Mouse (Mus musculus) olfactory bulb, adult 2 months (tissue): ENCODE measurements around the gene Lrrc51. TPM values are rescaled to one million over a fixed set of nuclear protein-coding genes. Genes with fewer than 3 reads are reported as not detected.
"Not testable (repeated sequence)": the region's sequence is repeated elsewhere in the genome, so short reads cannot be mapped to it uniquely, and the experiment has no call there.

ENCODE experiments used
- H3K27ac ChIP-seq: fragments of 200-500 bp; 2 replicates; pipeline ENCODE4 v1.5.1; 2012; ENCODE audit warnings: low read depth, low read length; ENCODE audit not compliant: insufficient read depth
- H3K4me1 ChIP-seq: fragments of 200-500 bp; 2 replicates; pipeline ENCODE4 v1.6.1; 2012; ENCODE audit warnings: low read length; ENCODE audit not compliant: control insufficient read depth, insufficient read depth
- H3K4me3 ChIP-seq: fragments of 200-500 bp; 2 replicates; pipeline ENCODE4 v1.5.1; 2012; ENCODE audit warnings: mild to moderate bottlenecking, low read depth, low read length, moderate library complexity; ENCODE audit not compliant: insufficient read depth
- CTCF ChIP-seq: fragments of 200-500 bp; IDR thresholded peaks from 2 replicates; pipeline ENCODE4 v1.5.1; 2012; ENCODE audit warnings: low read depth, mild to moderate bottlenecking, low read length, moderate library complexity; ENCODE audit not compliant: insufficient read depth
- POLR2A ChIP-seq: fragments of 200-500 bp; IDR thresholded peaks from 2 replicates; pipeline ENCODE4 v1.6.1; 2012; ENCODE audit warnings: mild to moderate bottlenecking, low read depth, low read length, moderate library complexity; ENCODE audit not compliant: insufficient read depth
- WGBS: fragments of 180-500 bp; shearing (Covaris S2); methylation state at CpG from one replicate; pipeline ENCODE4 v1.1.7; 2018; 5-methylcytosine and 5-hydroxymethylcytosine counted together
- polyA plus RNA-seq: library from polyadenylated mRNA; stranded (reverse); fragments of >200 nt; gene quantifications from 2 replicates; pipeline ENCODE4 v1.2.4, GENCODE M21; 2012; ENCODE audit warnings: low replicate concordance; ENCODE audit not compliant: missing spikeins, insufficient read depth, insufficient read length

Lrrc51 gene
- polyA plus RNA-seq, 1 experiment = not detected

DNA sequence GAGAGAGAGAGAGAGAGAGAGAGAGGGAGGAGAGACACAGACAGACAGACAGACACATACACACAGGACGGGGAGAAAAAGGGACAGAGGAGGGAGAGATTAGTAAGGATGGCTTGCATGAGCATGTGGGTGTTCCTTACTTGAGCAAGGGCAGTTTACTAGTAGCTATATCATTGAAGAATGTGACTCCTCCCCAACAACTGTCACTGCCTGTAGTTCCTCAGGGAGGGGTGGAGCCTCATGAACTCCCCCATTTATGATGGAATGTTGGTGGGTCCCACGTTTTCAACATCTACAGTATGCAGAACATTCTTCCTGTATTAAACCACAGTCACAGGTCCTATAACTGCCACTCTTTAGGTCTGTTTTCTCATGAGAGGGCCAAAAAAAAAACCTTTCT, 18.4 kb upstream of the Lrrc51 start:
- H3K27ac ChIP-seq = no peak overlapping the region
- no peak for TF ChIP-seq CTCF
- TF ChIP-seq POLR2A = no peak
- WGBS = 47% methylated on average over 2 of the region's 2 CpGs
- H3K4me3 ChIP-seq = no peak overlapping the region
- no peaks in the 10 kb centered on the region for H3K4me1 ChIP-seq

DNA sequence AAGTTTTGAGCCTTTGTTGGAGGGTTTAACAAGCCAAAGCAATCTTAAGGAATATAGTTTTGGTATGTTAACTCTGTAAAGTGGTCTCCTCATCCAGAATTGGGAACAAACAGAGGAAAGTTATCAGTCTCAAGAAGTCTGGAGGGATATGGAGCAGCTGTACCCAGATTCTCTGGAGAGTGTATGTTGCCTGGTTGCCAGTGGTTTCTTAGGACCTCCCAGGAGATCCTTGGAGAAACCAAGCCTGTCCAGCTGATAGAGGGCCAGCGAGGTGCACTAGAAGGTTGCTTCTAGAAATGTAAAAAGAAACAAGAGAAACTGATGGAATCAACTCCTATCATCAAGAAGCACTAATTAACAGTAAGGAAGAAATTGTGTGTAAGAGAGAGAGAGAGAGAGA, 18.0 kb upstream of the Lrrc51 start:
- 70% methylated on average over 1 of the region's 1 CpGs for WGBS
- H3K27ac ChIP-seq = no peak overlapping the region
- no peak for TF ChIP-seq CTCF
- no peak for TF ChIP-seq POLR2A
- H3K4me3 ChIP-seq = no peak overlapping the region
- H3K4me1 ChIP-seq = no peaks in the 10 kb centered on the region

- H3K27ac ChIP-seq, H3K4me1 ChIP-seq, H3K4me3 ChIP-seq: not testable (repeated sequence)
- 85% methylated on average over 5 of the region's 5 CpGs for WGBS
Measured at GRCm38 (mm10) chr7:101949008-101949407, 15.3 kb upstream of the Lrrc51 start.

DNA sequence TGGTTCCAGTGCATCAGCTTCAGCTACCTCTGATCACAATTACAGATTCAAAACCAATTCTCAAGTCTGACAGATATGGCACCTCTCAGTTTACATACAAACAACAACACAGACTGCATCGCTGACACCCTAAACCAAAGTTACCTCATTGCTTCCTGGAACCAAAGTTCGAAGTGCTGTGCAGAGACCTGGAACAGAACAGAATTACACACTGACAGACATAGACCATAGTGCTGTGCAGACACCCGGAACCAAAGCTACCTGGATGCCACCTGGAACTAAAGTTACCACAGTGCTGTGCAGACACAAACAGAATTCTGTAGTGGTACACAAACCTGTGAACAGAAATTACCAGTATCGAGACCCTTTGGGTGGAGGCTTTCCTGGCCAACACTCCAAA, 6.1 kb upstream of the Lrrc51 start:
- TF ChIP-seq POLR2A = no peak
- TF ChIP-seq CTCF = no peak
- Histone ChIP-seq H3K4me1 (peaks cover 6% of the 10 kb centered on the region; the same call in 1 of the 2 replicates), H3K4me3 (no peak overlapping the region), H3K27ac (no peak overlapping the region)
- WGBS = 95% methylated on average over 4 of the region's 4 CpGs

DNA sequence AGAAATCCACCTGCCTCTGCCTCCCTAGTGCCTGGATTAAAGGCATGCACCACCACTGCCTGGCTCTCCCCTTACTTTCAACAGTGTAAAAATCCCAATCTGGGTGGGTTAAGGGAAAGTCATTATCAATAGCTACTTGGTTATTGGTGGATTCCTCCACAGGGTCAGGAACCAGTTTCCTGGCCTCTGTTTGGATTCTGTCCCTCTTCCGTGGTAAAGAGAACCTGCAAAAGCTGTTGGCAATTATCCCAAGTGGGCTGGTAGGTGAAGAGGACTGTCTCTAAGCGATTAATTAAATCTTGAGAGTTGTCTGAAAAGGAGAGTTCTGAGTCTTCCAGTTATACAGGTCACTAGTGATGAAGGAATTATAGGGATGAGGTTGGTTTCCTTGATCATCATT, 4.7 kb upstream of the Lrrc51 start:
- WGBS = 76% methylated on average over 2 of the region's 2 CpGs
- no peak overlapping the region for H3K27ac ChIP-seq

DNA sequence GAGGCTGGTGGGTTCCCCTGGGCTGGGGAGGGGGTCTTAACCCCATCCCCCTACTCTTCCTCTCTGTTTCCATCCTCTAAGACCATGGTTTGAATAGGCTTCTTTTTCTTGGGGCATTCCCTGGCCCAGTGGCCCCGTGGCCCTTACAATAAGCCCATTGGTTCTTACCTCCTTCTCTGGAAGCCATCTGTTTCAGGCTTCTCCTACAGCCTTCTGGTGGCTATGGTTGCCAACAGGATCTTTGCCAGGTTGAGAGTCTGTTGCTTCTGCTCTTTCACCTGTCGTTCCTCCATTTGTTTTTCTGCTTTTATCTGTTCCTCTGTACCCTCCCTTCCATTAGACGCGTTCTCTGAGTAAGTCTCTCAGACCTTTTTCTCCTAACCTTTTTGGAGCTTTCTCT, 3.9 kb upstream of the Lrrc51 start:
- Histone ChIP-seq H3K4me1 (peaks cover 7% of the 10 kb centered on the region; the same call in 1 of the 2 replicates), H3K27ac (0 out of 2 replicates have a peak overlapping the region, but pooled peaks have one; percentile 52), H3K4me3 (no peak overlapping the region)
- 48% methylated on average over 4 of the region's 4 CpGs for WGBS
- TF ChIP-seq CTCF = no peak
- TF ChIP-seq POLR2A = no peak

More for the DNA sequence above, 4.7 kb upstream of the Lrrc51 start:
- peaks cover 7% of the 10 kb centered on the region; the same call in 1 of the 2 replicates for H3K4me1 ChIP-seq
- H3K4me3 ChIP-seq = no peak overlapping the region
- TF ChIP-seq POLR2A = no peak
- TF ChIP-seq CTCF = no peak

DNA sequence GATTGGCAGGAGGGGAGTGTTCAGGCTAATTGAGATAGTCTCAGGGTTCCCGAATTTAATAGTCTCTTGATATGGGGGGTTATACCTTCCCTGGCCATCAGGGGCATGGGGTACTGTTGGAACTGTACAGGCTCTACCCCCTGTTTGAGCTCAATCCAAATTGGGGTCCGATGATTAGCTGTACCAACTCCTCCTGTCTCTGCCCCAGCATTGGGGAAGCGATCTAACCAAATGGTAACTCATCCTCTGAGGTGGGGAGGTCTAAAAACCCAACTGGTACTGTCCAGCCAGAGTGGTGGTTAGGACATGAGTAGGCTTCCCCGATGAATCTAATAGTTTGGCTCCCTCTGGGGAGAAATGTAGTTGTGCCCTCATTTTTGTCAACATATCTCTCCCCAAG, 3.3 kb upstream of the Lrrc51 start:
- 82% methylated on average over 4 of the region's 4 CpGs for WGBS
- Histone ChIP-seq H3K4me3 (no peak overlapping the region), H3K27ac (no peak overlapping the region), H3K4me1 (peaks cover 7% of the 10 kb centered on the region; the same call in 1 of the 2 replicates)
- TF ChIP-seq CTCF = no peak

DNA sequence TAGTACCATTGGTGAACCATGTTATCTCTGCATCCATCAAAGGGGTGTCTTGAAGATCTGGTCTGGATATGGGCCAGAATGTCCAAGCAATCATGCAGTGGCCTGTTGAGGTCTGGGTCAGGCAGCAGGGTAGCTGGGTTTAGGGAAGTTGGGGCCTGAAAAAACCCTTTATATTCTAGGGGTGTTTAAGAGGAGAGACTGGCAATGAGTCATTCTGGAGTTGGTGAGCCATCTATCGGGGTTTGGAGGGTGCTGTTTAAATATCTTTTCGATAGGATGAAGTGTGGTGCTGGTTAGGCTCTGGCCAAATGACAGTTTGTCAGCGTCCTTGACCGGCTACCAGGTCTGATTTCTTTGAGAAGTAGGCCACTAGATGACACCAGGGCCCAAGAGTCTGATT, 2.3 kb upstream of the Lrrc51 start:
- TF ChIP-seq CTCF (no peak), POLR2A (no peak)
- Histone ChIP-seq H3K27ac (no peak overlapping the region), H3K4me3 (no peak overlapping the region), H3K4me1 (peaks cover 7% of the 10 kb centered on the region; the same call in 1 of the 2 replicates)
- WGBS = 81% methylated on average over 4 of the region's 4 CpGs

- Histone ChIP-seq H3K4me3 (peak overlapping the region; percentile 84), H3K4me1 (peaks cover 7% of the 10 kb centered on the region; the same call in 1 of the 2 replicates), H3K27ac (no peak overlapping the region)
- TF ChIP-seq POLR2A (no peak), CTCF (no peak)
- WGBS = 3% methylated on average over 15 of the region's 15 CpGs
Measured at GRCm38 (mm10) chr7:101933300-101933699, 395 bp downstream of the Lrrc51 start.

- TF ChIP-seq CTCF (no peak), POLR2A (no peak)
- H3K4me1 ChIP-seq = peaks cover 7% of the 10 kb centered on the region; the same call in 1 of the 2 replicates
- 69% methylated on average over 1 of the region's 1 CpGs for WGBS
- no peak overlapping the region for H3K4me3 ChIP-seq
- H3K27ac ChIP-seq = no peak overlapping the region
Measured at GRCm38 (mm10) chr7:101932551-101932950, 1.1 kb downstream of the Lrrc51 start.
